Mouse (Mus musculus): Measurements from ENCODE around the gene Rptor. TPM values are rescaled to one million over a fixed set of nuclear protein-coding genes. Genes with fewer than 3 reads are reported as not detected.

Gene Rptor
- polyA plus RNA-seq, 1 experiment from 2014 or later = 13.2 TPM

DNA sequence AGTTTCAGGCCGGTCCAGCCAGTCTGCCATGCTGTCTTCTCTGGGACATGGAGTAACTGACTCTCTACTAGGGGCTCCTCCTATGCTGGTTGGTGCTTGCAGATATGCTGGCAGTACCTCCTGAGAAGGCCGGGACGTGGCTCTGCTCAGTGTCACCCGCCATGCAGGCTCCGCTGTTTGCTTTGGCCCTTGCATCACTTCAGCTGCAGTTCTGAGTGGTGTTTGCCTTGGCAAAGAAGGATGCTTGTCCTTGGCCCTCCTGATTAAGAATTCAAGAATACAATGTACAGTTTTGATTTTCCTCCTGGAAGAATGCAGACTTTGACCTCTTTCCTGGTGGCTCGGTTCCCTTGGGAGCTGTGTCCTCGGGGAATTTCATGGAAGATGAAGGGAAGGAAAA, 342.6 kb downstream of the Rptor start:
- WGBS = 86% methylated on average over 7 of the region's 7 CpGs
- no peak overlapping the region for H3K9ac ChIP-seq
- no peak for DNase-seq (ENCODE audit: low spot score)
- no peaks in the 10 kb centered on the region for H3K36me3 ChIP-seq (replicated peaks; ENCODE audit: control insufficient read depth, insufficient read depth)
- peak overlapping the region; percentile 93 for H3K4me2 ChIP-seq (replicated peaks)
- H3K27me3 ChIP-seq (ENCODE audit: control insufficient read depth, insufficient read depth, low read length) = no peaks in the 10 kb centered on the region
- no peaks in the 10 kb centered on the region for H3K9me3 ChIP-seq (ENCODE audit: control insufficient read depth, low read length)
- H3K4me3 ChIP-seq (replicated peaks; ENCODE audit: low read length) = no peak overlapping the region
- H3K27ac ChIP-seq = no peak overlapping the region
- ATAC-seq (ENCODE audit: low FRiP score) = no peak
- H3K4me1 ChIP-seq (replicated peaks; ENCODE audit: control insufficient read depth, insufficient read depth, low read length) = peaks cover 16% of the 10 kb centered on the region

GRCm38 (mm10) chr11:119947426-119947825, 344.7 kb downstream of the Rptor start:
- Histone ChIP-seq H3K9ac (no peak overlapping the region), H3K36me3 (replicated peaks; ENCODE audit: control insufficient read depth, insufficient read depth) (no peaks in the 10 kb centered on the region), H3K4me3 (replicated peaks; ENCODE audit: low read length) (no peak overlapping the region), H3K27ac (no peak overlapping the region), H3K4me2 (replicated peaks) (no peak overlapping the region), H3K9me3 (ENCODE audit: control insufficient read depth, low read length) (no peaks in the 10 kb centered on the region), H3K4me1 (replicated peaks; ENCODE audit: control insufficient read depth, insufficient read depth, low read length) (peaks cover 17% of the 10 kb centered on the region), H3K27me3 (ENCODE audit: control insufficient read depth, insufficient read depth, low read length) (no peaks in the 10 kb centered on the region)
- DNase-seq (ENCODE audit: low spot score) = no peak
- 86% methylated on average over 1 of the region's 1 CpGs for WGBS
- ATAC-seq (ENCODE audit: low FRiP score) = no peak

GRCm38 (mm10) chr11:119947897-119948296, 345.2 kb downstream of the Rptor start:
- WGBS = 53% methylated on average over 2 of the region's 2 CpGs
- Histone ChIP-seq H3K4me2 (replicated peaks) (no peak overlapping the region), H3K9ac (no peak overlapping the region), H3K9me3 (ENCODE audit: control insufficient read depth, low read length) (no peaks in the 10 kb centered on the region), H3K4me1 (replicated peaks; ENCODE audit: control insufficient read depth, insufficient read depth, low read length) (peaks cover 19% of the 10 kb centered on the region), H3K36me3 (replicated peaks; ENCODE audit: control insufficient read depth, insufficient read depth) (no peaks in the 10 kb centered on the region), H3K27ac (no peak overlapping the region), H3K27me3 (ENCODE audit: control insufficient read depth, insufficient read depth, low read length) (no peaks in the 10 kb centered on the region), H3K4me3 (replicated peaks; ENCODE audit: low read length) (no peak overlapping the region)
- ATAC-seq (ENCODE audit: low FRiP score) = no peak
- no peak for DNase-seq (ENCODE audit: low spot score)

GRCm38 (mm10) chr11:119948305-119948704, 345.6 kb downstream of the Rptor start:
- Histone ChIP-seq H3K27ac (no peak overlapping the region), H3K9me3 (ENCODE audit: control insufficient read depth, low read length) (no peaks in the 10 kb centered on the region), H3K27me3 (ENCODE audit: control insufficient read depth, insufficient read depth, low read length) (no peaks in the 10 kb centered on the region), H3K4me2 (replicated peaks) (no peak overlapping the region), H3K9ac (no peak overlapping the region), H3K4me3 (replicated peaks; ENCODE audit: low read length) (no peak overlapping the region), H3K4me1 (replicated peaks; ENCODE audit: control insufficient read depth, insufficient read depth, low read length) (peaks cover 18% of the 10 kb centered on the region), H3K36me3 (replicated peaks; ENCODE audit: control insufficient read depth, insufficient read depth) (no peaks in the 10 kb centered on the region)
- no peak for ATAC-seq (ENCODE audit: low FRiP score)
- no peak for DNase-seq (ENCODE audit: low spot score)
- 69% methylated on average over 4 of the region's 4 CpGs for WGBS

GRCm38 (mm10) chr11:119948803-119949202, 346.1 kb downstream of the Rptor start:
- H3K9me3 ChIP-seq (ENCODE audit: control insufficient read depth, low read length) = no peaks in the 10 kb centered on the region
- ATAC-seq (ENCODE audit: low FRiP score) = no peak
- WGBS = 77% methylated on average over 2 of the region's 2 CpGs

More at GRCm38 (mm10) chr11:119948803-119949202, 346.1 kb downstream of the Rptor start:
- Histone ChIP-seq H3K4me1 (replicated peaks; ENCODE audit: control insufficient read depth, insufficient read depth, low read length) (peaks cover 13% of the 10 kb centered on the region), H3K36me3 (replicated peaks; ENCODE audit: control insufficient read depth, insufficient read depth) (no peaks in the 10 kb centered on the region), H3K27me3 (ENCODE audit: control insufficient read depth, insufficient read depth, low read length) (no peaks in the 10 kb centered on the region), H3K9ac (no peak overlapping the region), H3K4me2 (replicated peaks) (no peak overlapping the region), H3K4me3 (replicated peaks; ENCODE audit: low read length) (no peak overlapping the region), H3K27ac (no peak overlapping the region)
- DNase-seq (ENCODE audit: low spot score) = no peak

Other genes with a start within 250 kb of the Rptor start
- 3.4 and 5.1 TPM in 2 replicates for gene Sgsh, start 247.4 kb upstream of the Rptor start, polyA plus RNA-seq (2014; fragmentation: Nextera tagmentation; extraction: Ambion mirVana)
- 5.0 and 6.0 TPM in 2 replicates for gene Slc26a11, start 247.3 kb upstream of the Rptor start, polyA plus RNA-seq (2014; fragmentation: Nextera tagmentation; extraction: Ambion mirVana)
- 1.5 and 2.2 TPM in 2 replicates for gene Rnf213, start 209.8 kb upstream of the Rptor start, polyA plus RNA-seq (2014; fragmentation: Nextera tagmentation; extraction: Ambion mirVana)
- 11.4 and 15.9 TPM in 2 replicates for gene Endov, start 111.6 kb upstream of the Rptor start, polyA plus RNA-seq (2014; fragmentation: Nextera tagmentation; extraction: Ambion mirVana)
- 17.4 and 20.5 TPM in 2 replicates for gene Nptx1, start 55.2 kb upstream of the Rptor start, polyA plus RNA-seq (2014; fragmentation: Nextera tagmentation; extraction: Ambion mirVana)